Mouse (Mus musculus): ENCODE measurements around the gene Prkcd.

DNA sequence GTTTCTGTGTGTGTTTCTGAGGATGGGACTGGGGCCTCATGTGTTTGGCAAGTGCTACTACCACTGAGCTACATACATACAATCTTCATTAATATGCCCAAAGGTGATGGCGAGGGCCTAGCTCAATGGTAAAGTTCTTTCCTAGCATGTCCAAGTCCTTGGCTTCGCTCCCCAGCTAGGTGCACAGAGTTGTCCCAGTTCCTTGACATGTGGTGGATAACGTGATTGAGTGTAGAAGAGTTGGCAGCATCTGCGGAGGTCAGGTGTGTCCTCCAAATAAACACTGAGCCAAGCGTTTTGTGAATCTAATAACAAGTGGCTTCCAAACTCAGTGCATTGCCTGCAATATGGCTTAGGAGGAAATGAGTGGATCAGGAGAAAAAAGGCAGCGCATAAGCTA is 59.7 kb downstream of the Prkcd start:
- no peak for TF ChIP-seq CTCF (IDR thresholded peaks at IDR 0.05; ENCODE audit: low read depth, low read length)
- TF ChIP-seq EP300 (IDR thresholded peaks at IDR 0.05; ENCODE audit: insufficient read depth, low read depth, low read length): no peak
- no peak for TF ChIP-seq POLR2A (IDR thresholded peaks at IDR 0.05; ENCODE audit: insufficient read depth, low read length)
